Mouse (Mus musculus) mouse embryonic stem cell (cell line): Measurements from ENCODE around the gene Agr2.

Source experiments
- in situ Hi-C, 2 experiments: fragments of 300-500 bp; cut with MboI; formaldehyde crosslinking; loops; 1 replicate in 1 of 2; 3 replicates in 1 of 2; pipeline ENCODE4 v1.14.3; 2019 to 2020; ENCODE audit warnings: low sequenced_read_pairs in 2 of 2, low pct_unique_long_range_greater_than_20kb in 1 of 2, mixed read lengths in 1 of 2; ENCODE audit not compliant: unreplicated experiment in 1 of 2

Agr2 gene

DNA sequence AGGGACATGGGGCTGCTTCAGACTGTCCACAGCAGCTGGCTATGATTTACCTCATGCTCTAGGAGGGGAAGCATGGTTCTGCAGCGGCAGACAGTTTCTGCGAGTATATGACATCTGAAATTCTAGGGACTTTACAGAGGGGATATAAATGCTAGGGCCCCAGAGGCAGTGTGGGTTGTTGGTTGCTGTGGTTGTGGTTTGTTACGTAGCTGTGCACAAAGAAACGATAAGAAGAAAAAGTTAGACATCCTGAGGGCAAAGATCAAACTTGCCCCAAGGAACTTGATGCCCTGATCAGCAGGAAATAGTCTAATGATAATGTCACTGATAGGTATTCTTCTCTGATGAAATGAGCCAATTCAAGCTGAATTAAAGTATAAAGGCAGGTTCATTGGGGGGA is 26.9 kb downstream of the Agr2 start:
- in situ Hi-C loops, result no loop called here

DNA sequence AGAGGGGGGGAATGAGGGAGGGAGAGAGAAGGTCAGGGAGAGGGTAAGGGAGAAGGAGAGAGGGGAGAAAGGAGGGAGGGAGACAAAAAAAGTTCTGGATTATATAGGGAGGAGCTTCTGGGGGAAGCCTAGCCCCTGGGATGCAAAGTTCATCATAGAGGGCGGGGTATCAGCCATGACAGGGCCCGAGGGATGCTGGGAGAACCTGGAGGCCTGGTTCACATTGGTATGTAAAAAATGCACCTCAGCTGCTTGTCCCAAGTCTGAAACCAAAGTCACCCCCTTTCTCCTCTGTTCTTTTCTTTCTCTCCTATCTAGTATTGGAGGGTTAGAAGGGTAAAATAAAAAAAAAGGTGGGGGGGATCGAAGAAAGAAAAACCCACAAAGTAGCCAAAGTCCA is 27.4 kb downstream of the Agr2 start:
- in situ Hi-C loops, result no loop called here

DNA sequence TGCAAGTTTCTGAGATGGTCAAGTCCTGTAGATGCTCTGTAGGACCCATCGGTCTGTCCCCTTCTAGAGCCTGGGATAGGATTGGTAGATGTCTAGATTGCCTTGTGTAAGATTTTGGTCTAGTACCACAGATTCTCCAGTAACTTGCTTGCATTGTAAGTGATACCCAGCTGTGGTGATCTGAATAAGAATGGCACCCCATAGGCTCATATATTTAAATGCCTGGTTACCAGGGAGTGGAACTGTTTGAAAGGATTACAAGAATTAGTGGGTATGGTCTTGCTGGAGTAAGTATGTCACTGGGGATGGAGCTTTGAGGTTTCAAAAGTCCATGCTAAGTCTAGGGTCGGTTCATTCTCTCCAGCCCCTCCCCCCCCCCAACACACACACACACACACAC is 28.0 kb downstream of the Agr2 start:
- in situ Hi-C loops, result no loop called here

DNA sequence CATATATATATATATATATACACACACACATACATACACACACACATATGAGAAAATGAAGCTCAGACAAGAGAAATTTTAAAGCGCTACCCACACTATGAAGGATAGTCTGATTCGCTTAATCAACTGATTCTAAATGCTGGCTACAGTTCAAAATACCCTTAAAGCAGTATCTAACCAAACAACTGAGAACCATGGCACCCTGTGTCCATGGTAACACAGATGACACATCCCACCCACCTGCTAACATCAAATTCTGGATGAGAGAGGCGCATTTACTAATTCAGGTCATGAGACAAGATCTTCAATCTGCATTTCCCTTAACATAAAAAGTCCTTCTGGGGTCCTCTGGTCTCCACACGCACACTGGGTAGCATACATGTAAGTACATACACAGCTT is 33.4 kb downstream of the Agr2 start:
- in situ Hi-C loops, result no loop called here

DNA sequence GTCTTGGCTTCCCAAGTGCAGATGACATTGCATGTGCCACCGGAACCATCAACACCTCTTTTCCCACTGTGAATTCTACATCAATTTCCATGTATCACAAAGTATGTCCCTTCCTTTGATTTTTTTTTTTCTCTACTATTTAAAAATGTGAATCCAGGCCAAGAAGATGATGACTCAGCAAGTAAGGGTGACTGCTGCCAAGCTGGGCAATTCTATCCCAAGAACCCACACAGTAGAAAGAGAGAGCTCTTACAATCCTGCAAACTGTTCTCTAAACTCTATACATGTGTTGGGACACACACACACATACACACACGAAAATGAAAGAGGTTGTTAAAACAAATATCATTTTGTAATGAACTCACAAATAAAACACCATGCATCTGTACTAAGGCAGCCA is 34.5 kb downstream of the Agr2 start:
- in situ Hi-C loops, result no loop called here

DNA sequence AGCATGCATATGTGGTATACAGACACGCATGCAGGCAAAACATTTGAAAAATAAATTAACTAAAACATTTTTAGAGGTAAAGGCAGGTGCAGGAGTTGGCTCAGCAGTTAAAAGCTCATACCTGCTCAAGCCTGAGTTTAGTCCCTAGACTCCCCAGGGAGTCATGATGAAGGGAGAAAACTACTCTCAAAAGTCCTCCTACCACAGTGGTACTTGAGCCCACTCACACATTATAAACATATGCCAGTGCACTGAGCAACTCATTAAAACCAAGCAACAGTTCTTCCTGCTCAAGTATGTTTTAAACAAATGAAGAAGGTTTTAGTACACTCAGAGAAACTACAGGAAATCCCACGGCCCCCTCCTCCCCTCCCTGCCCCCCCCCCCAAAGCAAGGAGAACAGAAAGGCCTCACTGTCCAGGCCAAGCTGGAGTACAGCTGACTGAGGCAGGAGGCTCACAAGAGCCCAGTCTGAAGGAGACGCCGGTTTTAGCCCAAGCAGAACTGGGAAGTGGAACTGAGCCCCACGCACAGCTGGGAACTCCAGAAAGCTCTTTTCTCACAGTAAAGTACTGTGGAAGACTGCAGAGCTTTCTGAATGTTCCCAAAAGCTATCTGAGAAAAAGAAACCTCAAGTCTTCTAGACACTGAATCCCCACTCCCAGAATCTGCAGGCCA is 36.4 kb downstream of the Agr2 start:
- in situ Hi-C loops, result no loop called here

DNA sequence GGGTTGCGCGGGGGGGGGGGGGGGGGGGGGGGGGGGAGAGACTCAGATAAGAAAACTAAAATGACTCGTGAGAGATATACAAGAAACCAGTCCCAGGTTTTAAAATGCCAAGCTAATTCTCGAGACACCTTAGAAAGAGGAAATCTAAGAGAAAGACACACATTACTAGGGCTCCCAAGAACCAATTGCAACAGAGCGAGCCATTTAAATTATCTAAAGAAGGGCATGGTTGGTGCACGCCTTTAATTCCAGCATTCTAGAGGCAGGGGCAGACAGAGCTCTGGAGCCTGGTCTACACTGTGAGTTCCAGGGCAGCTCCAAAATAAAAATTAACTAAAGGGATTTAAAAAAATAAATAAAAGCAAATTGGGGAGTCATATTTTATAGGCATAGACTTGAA is 37.0 kb downstream of the Agr2 start:
- in situ Hi-C loops, result no loop called here

DNA sequence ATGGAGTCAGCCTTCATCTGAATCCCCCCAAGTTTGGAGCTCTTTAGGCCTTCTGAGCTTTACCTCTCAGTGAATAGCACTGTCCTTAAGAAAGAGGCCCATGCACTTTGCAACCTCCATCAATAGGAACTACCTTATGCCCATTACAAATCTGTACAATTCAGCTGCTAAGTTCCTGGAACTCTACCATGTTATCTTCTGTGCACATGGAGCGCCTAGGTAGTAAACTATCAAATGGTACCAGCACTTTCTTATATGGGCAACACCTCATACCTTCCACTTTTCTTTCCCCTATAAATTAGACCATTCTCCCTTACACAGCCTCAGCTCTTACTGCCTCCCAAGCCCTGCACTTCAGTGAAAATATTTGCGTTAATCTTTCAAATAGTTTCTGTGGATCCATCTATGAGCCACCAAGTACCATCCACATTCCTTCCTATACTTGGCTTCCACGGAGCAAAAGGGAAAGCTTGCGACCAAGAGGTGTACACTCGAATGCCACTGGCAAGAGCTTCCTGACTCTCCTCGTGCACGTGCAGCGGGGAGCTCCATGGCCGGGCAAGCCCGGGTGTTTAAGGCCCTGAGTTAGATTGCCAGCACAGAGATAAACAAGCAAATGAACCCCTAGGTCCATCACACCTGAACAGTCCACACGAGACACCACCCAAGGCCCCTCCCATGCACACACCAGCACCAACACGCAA is 38.1 kb downstream of the Agr2 start:
- in situ Hi-C loops, result no loop called here

DNA sequence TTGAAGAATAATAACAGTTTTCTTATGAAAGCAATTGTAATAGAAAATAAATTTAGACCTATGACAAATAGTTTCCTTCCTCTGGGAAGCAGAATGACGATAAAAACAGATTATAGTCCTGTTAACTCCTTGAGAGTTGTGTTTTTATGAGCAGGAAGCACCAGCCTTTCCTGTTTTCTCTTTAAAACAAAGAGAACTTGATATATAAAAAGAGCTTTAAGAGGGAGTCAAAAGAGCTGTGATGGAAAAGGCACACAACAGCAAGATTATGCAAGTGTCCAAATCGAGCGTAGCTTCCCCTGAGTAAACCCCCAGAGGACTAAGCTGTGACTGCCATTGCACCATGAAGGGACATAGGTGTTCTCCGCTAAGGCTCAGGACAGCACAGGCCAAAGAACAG is 39.7 kb downstream of the Agr2 start:
- in situ Hi-C loops, result no loop called here

DNA sequence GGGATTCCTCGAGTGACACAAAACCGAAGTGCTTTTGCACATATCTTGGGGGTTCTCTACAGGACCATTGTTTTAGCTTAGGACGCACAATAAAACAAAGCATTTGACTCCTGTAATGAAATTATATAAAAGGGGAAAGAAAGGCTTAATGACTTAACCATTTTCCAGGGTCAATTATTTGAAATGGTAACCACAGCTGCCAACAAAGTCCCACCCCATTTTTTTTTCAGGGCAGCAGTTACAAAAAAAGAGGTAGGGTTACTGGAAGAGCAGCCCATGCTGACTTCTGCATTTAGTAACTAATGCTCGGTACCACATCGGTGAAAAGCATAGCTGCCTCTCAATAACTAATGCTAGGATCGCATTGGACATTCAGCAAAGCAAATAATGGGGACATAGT is 42.8 kb downstream of the Agr2 start:
- in situ Hi-C loops, result no loop called here

DNA sequence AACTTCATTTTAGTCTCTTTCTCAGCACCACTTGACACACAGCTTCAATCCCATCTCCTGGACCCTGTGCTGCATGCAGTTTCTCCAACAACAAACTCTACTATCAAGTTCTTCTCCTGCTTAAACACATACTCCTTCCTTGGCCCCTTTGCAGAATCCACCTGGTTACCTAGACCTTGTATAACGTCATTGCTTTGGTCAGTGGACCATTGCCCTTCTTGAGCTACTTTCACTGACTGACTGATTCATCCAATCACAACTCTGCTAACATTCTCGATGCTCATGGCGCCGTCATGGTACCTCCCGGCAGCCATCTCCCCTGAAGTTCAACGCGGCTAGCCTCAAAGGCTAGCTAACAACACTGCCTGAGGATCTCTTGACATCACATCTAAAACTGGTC is 43.4 kb downstream of the Agr2 start:
- in situ Hi-C loops, result no loop called here

DNA sequence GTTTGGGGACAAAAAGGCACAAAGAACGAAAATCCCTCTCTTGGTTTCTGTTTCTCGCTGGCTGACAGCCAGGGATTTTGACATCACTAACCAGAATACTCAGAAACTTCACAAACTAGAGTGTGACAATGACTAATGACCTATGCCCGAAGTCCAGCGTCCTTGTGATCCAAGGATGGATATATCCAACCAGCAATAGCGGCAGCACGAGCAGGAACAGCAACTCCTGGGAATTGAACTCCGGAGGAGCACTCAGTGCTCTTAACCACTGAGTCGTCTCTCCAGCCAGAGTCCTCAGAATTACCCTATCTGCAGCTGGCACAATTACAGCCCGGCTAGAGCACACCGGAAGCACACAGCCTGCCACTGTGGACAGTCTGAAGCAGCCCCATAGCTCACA is 44.1 kb downstream of the Agr2 start:
- in situ Hi-C loops, result no loop called here

DNA sequence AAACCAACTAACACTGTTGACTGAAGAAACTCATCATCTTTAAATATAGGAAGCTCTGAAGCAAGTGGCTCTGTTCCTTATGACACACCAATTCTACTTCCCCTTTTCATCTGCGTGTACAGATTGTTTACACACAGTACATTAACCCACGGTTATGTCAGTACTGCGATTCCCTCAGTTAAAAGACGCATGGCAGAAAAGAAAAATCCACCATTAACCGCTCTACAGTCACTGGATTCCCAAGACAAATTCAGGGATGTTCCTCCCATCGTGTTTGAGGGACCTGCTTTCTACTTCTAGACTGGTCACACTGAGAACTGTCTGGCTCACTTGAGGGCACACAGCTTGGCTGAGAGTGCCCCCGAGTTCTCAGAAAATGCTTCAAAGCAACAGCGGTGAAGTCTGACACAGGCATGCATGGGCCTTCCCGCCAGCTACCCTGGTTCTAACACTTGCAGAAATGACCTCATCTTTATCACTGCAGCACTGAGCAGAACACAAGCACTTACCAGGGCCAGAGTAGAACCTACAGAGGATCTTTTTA is 46.9 kb downstream of the Agr2 start:
- in situ Hi-C loops, result no loop called here

DNA sequence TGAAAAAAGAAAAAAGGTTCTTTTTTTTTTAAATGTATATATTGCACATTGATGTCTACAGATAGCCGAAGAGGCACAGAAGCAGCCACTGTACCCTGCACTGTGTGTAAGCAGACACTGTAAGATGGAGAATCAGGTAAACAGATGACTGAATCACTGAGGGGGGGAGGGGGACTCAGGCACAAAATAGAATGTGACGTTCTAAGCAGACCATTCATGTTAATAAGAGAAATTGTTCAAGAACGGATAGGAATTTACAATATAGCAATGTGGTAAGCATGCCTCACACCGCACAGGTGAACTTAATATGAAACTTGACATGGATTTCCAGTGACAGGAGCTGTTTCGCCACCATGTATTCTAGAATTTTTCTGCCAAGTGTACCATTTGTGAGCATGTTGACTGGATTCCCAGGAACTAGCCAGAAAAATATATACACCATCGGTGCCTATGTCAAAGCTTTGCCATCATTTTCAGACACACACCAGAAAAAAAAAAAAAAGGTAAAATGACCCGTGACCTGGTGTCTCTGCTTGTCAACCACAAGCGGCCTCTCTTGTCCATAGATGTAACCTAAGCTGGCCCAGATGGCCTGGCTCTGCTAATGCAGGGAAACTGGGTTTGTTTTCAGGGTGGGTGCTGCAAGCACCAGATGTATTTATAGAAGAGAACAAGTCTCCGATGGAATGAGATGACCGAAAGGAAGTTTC is 48.0 kb downstream of the Agr2 start:
- in situ Hi-C loops, result no loop called here

DNA sequence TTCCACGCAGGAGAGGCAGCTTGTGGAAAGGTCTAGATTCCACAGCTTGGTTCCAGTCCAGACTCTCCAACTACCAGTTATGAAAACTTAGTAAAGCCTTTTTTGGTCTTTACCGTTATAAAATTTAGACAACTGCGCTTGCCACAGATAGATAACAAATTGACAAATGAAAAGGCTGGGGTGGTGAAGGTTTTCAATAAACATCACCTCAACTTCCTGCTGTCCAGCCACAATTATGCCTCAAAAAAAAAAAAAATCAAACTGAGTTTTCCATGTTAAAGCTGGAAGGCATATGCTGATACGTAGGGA is 48.5 kb downstream of the Agr2 start:
- in situ Hi-C loops, result no loop called here

DNA sequence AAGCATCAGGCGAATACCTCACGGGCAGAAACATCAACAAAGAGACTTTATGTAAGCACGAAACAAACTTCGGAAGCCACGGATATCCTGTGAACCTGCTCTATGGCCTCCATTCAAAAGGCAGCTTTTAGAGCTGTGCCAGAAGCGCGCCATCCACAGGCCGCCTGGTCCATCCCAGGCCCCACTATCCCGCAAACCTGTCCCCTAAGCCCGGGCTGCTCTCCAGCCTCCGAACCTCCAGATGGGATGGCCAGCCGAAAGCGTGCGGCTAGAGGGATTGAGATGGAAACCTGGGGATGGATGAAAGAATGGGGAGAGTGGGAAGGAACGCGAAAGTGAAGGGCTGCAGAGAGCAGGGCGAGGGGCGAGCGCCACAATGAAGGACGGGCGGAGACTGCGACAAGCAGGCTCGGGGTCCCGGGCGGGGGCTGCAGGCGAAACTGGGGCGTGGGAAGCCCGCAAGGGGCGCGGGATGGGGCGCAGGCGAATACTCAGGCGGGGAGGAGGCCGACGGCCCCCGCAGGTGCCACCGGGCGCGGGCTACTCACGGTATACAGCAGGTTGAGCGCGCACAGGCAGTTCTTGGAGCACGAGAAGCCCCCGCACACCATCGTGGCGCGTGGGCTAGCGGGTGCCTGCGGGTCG is 49.1 kb downstream of the Agr2 start:
- in situ Hi-C loops, result no loop called here

DNA sequence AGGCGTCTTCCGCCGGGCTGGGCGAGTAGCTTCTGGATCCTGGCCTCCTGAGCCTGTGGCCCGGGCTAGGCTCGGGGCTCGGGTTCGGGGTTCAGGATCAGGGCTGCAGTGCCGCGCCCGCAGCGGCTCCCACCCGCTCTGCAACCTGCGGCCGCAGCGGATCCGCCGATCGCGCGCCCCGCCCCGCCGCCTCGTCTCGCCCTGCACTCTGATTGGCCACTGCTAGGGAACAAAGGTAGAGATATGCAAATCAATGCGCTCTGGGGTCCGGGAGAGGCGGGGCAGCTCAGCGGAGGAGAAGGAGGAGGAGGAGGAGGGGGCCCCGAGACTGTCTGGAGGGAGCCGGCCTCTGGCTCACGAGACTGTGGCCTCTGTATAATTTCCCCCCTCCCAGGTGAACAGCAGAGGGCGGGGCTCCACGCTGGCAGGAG is 49.7 kb downstream of the Agr2 start, which contains the start of gene Tspan13:
Gene Tspan13, minus strand, starts transcription at position 153 of the 431 bp plus-strand sequence.
- in situ Hi-C loops, result no loop called here

DNA sequence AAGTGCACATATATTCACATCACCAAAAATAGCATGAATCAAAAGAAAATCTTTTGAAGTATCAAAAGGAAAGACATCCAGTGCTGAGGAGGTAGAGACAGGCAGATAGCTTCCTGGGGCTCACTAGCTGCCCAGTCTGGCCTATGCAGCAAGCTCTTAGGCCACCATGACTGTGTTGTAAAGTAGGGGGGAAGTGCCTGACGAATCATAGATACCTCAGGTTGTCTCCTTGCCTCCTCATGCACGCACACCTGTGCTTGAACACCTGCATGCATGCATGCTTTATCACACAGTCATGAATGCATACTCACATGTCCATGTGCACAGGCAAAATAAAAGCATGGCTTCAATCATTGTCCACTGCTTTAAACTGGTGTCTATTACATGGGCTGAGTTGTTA is 52.0 kb downstream of the Agr2 start:
- in situ Hi-C loops, result no loop called here

DNA sequence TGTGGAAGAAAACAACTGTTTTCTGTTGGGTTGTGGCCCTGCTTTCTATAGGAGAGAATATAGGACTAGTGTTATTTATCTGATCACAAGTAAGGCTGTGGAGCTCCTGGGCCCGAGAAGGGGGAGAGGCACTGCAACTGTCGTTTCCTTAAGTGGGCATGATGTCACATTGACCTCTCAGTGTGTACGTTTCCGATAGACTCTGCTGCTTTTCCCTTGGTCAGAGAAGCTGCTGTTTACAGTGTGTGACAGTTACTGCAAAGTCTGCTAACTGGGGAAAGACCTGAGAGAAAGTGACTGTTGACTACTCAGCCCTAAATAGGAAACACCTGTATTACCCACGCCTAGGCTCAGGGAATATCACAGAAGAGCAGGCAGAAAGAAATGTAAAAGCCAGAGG is 53.5 kb downstream of the Agr2 start:
- in situ Hi-C loops, result no loop called here
